Mouse (Mus musculus): ENCODE data around the gene Sppl2b. TPM values are rescaled to one million over a fixed set of nuclear protein-coding genes. Genes with fewer than 3 reads are reported as not detected.

Sppl2b gene
- polyA plus RNA-seq, 1 experiment = 173 TPM

GRCm38 (mm10) chr10:80899591-80900317, 44.7 kb downstream of the Sppl2b start:
- peak overlapping the region; percentile 3; the same call in 1 of the 2 replicates for H3K27ac ChIP-seq (ENCODE audit: control insufficient read depth, insufficient read depth, low read depth, low read length)
- no peaks in the 10 kb centered on the region for H3K36me3 ChIP-seq (ENCODE audit: control insufficient read depth, insufficient read depth, low read length)
- H3K4me3 ChIP-seq (ENCODE audit: control insufficient read depth, low read depth, low read length) = peak overlapping the region; percentile 82
- H3K27me3 ChIP-seq (ENCODE audit: control insufficient read depth, insufficient read depth, low read length) = no peaks in the 10 kb centered on the region
- TF ChIP-seq POLR2A (IDR thresholded peaks at IDR 0.05; ENCODE audit: control insufficient read depth, low read depth, low read length) (peak; percentile 35), CTCF (IDR thresholded peaks at IDR 0.05; ENCODE audit: control insufficient read depth, insufficient read depth, insufficient replicate concordance, low read depth, low read length) (no peak)
- peaks cover 34% of the 10 kb centered on the region for H3K4me1 ChIP-seq (ENCODE audit: control insufficient read depth, insufficient read depth, low read length)

DNA sequence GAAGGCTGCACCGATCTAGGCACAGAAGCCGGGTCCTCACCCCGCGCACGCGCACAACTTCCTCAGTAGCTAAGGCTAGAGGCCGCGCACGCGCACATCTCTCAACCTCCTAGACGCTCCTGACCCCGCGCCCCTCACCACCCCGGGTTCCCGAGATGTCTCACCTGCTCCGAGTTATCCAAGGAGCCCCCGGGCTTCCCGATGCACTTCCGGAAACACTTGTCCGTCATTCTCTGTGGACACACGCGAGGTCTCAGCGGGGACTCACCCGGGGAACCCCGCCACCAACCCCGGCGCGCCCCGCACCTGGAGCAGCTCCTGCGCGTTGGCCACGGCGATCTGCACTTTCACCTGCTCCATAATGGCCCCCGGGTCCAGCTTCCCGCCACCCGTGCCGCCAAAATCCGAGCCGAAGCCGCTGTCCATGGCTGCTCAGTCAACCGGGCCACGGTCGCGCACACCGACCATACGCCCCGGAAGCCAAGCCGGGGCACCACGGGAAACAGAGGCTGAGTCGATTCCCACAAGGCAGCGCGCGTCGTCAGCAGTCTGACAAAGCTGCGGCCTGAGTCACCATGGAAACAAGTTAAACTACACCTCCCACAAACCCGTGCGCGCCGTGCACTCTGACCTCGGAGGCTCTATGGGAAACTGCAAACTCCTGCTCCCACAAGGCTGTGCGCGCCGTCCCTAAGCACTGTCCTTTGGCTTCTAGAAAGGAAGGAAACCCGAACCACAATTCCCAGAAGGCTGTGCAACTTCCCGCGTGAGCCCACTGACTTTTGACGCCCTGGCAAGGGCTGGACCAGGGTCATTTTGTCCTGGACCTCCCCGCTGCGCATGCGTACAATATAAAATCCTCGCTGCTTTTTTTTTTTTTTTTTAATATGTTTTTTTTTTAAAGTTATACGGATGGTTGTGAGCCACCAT, 45.5 kb downstream of the Sppl2b start, which contains the start of gene Timm13:
Timm13 (minus strand) TSS at position 652 of the 930 bp plus-strand sequence.
- peak within 1 kb of the TSS; percentile 82 for H3K4me3 ChIP-seq (ENCODE audit: control insufficient read depth, low read depth, low read length)
- TF ChIP-seq CTCF (IDR thresholded peaks at IDR 0.05; ENCODE audit: control insufficient read depth, insufficient read depth, insufficient replicate concordance, low read depth, low read length) (no peak), POLR2A (IDR thresholded peaks at IDR 0.05; ENCODE audit: control insufficient read depth, low read depth, low read length) (peak; percentile 82; the same call in 1 of the 2 replicates)
- peaks cover 34% of the 10 kb centered on the region for H3K4me1 ChIP-seq (ENCODE audit: control insufficient read depth, insufficient read depth, low read length)
- peak within 1 kb of the TSS; percentile 52 for H3K27ac ChIP-seq (ENCODE audit: control insufficient read depth, insufficient read depth, low read depth, low read length)
- H3K36me3 ChIP-seq (ENCODE audit: control insufficient read depth, insufficient read depth, low read length) = no peaks in the 10 kb centered on the region
- no peaks in the 10 kb centered on the region for H3K27me3 ChIP-seq (ENCODE audit: control insufficient read depth, insufficient read depth, low read length)

DNA sequence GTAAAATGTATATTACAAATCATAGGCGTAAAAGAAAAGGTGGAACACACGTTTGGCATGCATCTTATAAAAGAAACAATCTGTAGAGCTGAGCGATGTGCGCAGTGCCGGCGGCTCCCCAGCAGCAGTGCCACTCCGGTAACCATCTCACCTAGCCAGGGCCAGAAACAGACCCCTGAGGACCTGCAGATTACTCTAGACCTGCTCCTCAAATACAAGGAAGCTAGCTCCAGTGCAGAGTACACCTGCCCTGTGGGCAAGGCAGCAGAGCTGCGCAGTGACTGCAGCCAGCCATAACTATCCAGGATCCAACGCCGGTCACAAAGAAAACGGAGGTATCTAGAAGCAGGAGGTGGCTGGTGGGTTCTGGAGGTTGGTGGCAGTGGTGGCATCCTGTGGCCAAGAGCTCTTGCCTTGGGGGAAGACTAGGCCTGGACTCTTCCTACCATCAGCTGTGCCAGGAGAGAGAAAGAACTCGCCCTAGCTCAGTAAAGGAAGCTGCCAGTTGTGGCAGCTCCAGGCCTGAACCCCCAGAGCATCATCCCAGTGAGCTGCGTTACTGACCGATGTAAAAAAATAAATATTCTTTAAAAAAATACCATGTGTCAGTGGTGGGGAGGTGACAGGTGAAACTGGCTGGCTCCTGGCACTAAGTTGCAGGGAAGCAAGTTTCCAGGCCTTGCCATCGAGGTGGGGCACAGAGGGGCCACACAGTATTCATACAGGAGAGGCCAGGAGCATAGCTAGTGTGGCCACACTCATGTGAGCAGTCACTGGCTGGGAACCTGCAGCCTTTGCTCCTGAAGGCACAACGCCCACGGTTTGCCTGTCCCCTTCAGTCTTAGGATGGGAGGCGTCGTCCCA, 46.6 kb downstream of the Sppl2b start:
- Histone ChIP-seq H3K36me3 (ENCODE audit: control insufficient read depth, insufficient read depth, low read length) (no peaks in the 10 kb centered on the region), H3K4me1 (ENCODE audit: control insufficient read depth, insufficient read depth, low read length) (peaks cover 29% of the 10 kb centered on the region), H3K4me3 (ENCODE audit: control insufficient read depth, low read depth, low read length) (peak overlapping the region; percentile 87), H3K27me3 (ENCODE audit: control insufficient read depth, insufficient read depth, low read length) (no peaks in the 10 kb centered on the region), H3K27ac (ENCODE audit: control insufficient read depth, insufficient read depth, low read depth, low read length) (no peak overlapping the region)
- no peak for TF ChIP-seq CTCF (IDR thresholded peaks at IDR 0.05; ENCODE audit: control insufficient read depth, insufficient read depth, insufficient replicate concordance, low read depth, low read length)
- TF ChIP-seq POLR2A (IDR thresholded peaks at IDR 0.05; ENCODE audit: control insufficient read depth, low read depth, low read length) = no peak

DNA sequence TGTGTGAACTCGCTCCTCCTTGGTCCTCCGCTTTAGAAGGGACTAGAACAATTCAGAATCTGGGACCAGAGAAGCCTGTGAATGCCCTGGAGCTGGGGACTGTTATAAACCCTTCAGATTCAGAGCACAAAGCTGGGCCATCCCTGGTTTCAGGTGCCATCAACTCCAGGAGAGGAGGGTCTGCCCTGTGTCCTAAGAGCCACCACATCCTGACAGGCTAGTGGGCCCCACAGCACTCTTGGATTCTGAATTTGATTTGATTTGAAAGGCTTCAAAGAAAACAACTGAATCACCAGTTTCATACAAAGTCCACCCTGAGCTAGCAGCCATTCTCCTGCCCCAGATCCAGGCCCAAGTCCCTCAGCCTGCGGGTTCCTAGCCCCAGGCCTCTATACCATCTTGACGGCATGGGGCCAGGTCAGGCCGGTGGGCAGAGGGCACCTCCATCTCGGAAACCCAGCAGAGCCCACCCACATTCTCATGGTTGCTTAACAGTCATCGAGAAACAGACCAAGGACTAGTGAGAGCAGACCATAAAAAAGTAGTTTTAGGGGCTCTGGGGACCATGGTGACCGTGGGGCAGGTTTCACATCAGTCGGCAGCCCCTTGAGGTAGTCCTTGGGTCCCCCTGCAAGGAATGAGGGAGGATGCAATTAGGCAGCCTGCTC, 47.3 kb downstream of the Sppl2b start:
- Histone ChIP-seq H3K4me1 (ENCODE audit: control insufficient read depth, insufficient read depth, low read length) (peaks cover 24% of the 10 kb centered on the region), H3K27ac (ENCODE audit: control insufficient read depth, insufficient read depth, low read depth, low read length) (no peak overlapping the region), H3K4me3 (ENCODE audit: control insufficient read depth, low read depth, low read length) (peak overlapping the region; percentile 87), H3K36me3 (ENCODE audit: control insufficient read depth, insufficient read depth, low read length) (no peaks in the 10 kb centered on the region), H3K27me3 (ENCODE audit: control insufficient read depth, insufficient read depth, low read length) (no peaks in the 10 kb centered on the region)
- no peak for TF ChIP-seq CTCF (IDR thresholded peaks at IDR 0.05; ENCODE audit: control insufficient read depth, insufficient read depth, insufficient replicate concordance, low read depth, low read length)
- TF ChIP-seq POLR2A (IDR thresholded peaks at IDR 0.05; ENCODE audit: control insufficient read depth, low read depth, low read length) = no peak

GRCm38 (mm10) chr10:80903282-80903681, 48.2 kb downstream of the Sppl2b start:
- H3K36me3 ChIP-seq (ENCODE audit: control insufficient read depth, insufficient read depth, low read length) = no peaks in the 10 kb centered on the region
- H3K4me3 ChIP-seq (ENCODE audit: control insufficient read depth, low read depth, low read length) = peak overlapping the region; percentile 87
- H3K27ac ChIP-seq (ENCODE audit: control insufficient read depth, insufficient read depth, low read depth, low read length) = no peak overlapping the region
- H3K27me3 ChIP-seq (ENCODE audit: control insufficient read depth, insufficient read depth, low read length) = no peaks in the 10 kb centered on the region
- peaks cover 16% of the 10 kb centered on the region for H3K4me1 ChIP-seq (ENCODE audit: control insufficient read depth, insufficient read depth, low read length)
- no peak for TF ChIP-seq CTCF (IDR thresholded peaks at IDR 0.05; ENCODE audit: control insufficient read depth, insufficient read depth, insufficient replicate concordance, low read depth, low read length)
- TF ChIP-seq POLR2A (IDR thresholded peaks at IDR 0.05; ENCODE audit: control insufficient read depth, low read depth, low read length) = no peak

- TF ChIP-seq CTCF (IDR thresholded peaks at IDR 0.05; ENCODE audit: control insufficient read depth, insufficient read depth, insufficient replicate concordance, low read depth, low read length) = no peak
- no peak for TF ChIP-seq POLR2A (IDR thresholded peaks at IDR 0.05; ENCODE audit: control insufficient read depth, low read depth, low read length)
Measured at GRCm38 (mm10) chr10:80904004-80904693, 49.1 kb downstream of the Sppl2b start.

More at GRCm38 (mm10) chr10:80904004-80904693, 49.1 kb downstream of the Sppl2b start:
- no peak overlapping the region for H3K27ac ChIP-seq (ENCODE audit: control insufficient read depth, insufficient read depth, low read depth, low read length)
- no peaks in the 10 kb centered on the region for H3K27me3 ChIP-seq (ENCODE audit: control insufficient read depth, insufficient read depth, low read length)
- peaks cover 15% of the 10 kb centered on the region for H3K4me1 ChIP-seq (ENCODE audit: control insufficient read depth, insufficient read depth, low read length)
- H3K36me3 ChIP-seq (ENCODE audit: control insufficient read depth, insufficient read depth, low read length) = no peaks in the 10 kb centered on the region
- peak overlapping the region; percentile 87 for H3K4me3 ChIP-seq (ENCODE audit: control insufficient read depth, low read depth, low read length)
